Mouse (Mus musculus) liver, postnatal 0 days (tissue): ENCODE measurements around the gene Olfr195.

ENCODE experiments used
- CTCF ChIP-seq: sonication (generic); IDR thresholded peaks from 2 replicates; pipeline ENCODE4 v1.5.1; 2016; ENCODE audit warnings: antibody characterized with exemption, low read depth
- EP300 ChIP-seq: IDR thresholded peaks from 2 replicates; pipeline ENCODE4 v1.6.1; 2016; ENCODE audit warnings: antibody characterized with exemption, low read depth, mild to moderate bottlenecking

GRCm38 (mm10) chr16:59151996-59152395, 5.2 kb downstream of the Olfr195 start:
- no peak for TF ChIP-seq CTCF
- TF ChIP-seq EP300: no peak
